Mouse (Mus musculus) MEL (cell line): ENCODE data around the gene Dcp1b.

ENCODE experiments used
- CTCF ChIP-seq, 3 experiments: IDR thresholded peaks in 2 of 3; conservative IDR thresholded peaks in 1 of 3; 2 replicates each; pipeline ENCODE4 v1.5.1; 2011 to 2012; ENCODE audit warnings: low read length in 3 of 3, low read depth in 2 of 3, mild to moderate bottlenecking in 2 of 3, improper control_type of control experiment in 1 of 3, inconsistent platforms in 1 of 3, mixed read lengths in 1 of 3, moderate library complexity in 1 of 3; ENCODE audit not compliant: control insufficient read depth in 1 of 3, insufficient read depth in 1 of 3, poor library complexity in 1 of 3, severe bottlenecking in 1 of 3
- HCFC1 ChIP-seq: IDR thresholded peaks from 2 replicates; pipeline ENCODE4 v1.6.1; 2012; ENCODE audit warnings: low read depth, mild to moderate bottlenecking, inconsistent platforms, low read length, improper control_type of control experiment, moderate library complexity
- MAFK ChIP-seq: IDR thresholded peaks from 2 replicates; pipeline ENCODE4 v1.6.1; 2011; ENCODE audit warnings: low read depth, mild to moderate bottlenecking, low read length, improper control_type of control experiment, borderline replicate concordance
- TCF12 ChIP-seq: IDR thresholded peaks from 2 replicates; pipeline ENCODE4 v1.6.1; 2014; ENCODE audit warnings: low read depth, mild to moderate bottlenecking, inconsistent platforms, low read length, improper control_type of control experiment, moderate library complexity
- ZC3H11A ChIP-seq: IDR thresholded peaks from 2 replicates; pipeline ENCODE4 v1.6.1; 2012; ENCODE audit warnings: low read depth, mild to moderate bottlenecking, inconsistent platforms, low read length, improper control_type of control experiment
- ZNF384 ChIP-seq: IDR thresholded peaks from 2 replicates; pipeline ENCODE4 v1.6.1; 2012; ENCODE audit warnings: low read depth, mild to moderate bottlenecking, inconsistent platforms, low read length, improper control_type of control experiment

DNA sequence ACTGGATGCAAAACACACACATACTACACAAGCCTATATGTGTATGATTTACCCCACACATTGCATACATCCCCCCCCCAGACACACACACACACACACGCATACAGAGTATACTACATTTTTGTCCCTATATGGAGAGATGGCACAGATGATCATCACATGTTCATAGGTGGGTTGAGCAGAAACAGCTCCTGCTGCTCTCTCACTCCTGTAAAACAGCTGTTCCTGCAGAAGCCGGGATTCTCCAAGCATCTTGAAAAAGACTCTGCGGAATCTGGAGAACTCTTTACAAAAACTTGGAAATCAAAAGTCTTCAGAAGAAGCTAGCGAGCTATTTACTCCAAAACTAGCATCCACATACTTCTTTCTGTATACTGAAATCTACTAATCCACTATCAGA is 42.2 kb upstream of the Dcp1b start:
- TF ChIP-seq ZC3H11A, result no peak
- TF ChIP-seq CTCF (IDR thresholded peaks at IDR 0.05 in 2 of 3, conservative IDR thresholded peaks at IDR 0.05 in 1 of 3; ENCODE audit: control insufficient read depth in 1 of 3, insufficient read depth in 1 of 3, low read depth in 2 of 3, low read length in 3 of 3, poor library complexity in 1 of 3, severe bottlenecking in 1 of 3), result no peak
- no peak for TF ChIP-seq HCFC1
- TF ChIP-seq TCF12, result no peak
- no peak for TF ChIP-seq MAFK
- TF ChIP-seq ZNF384, result no peak
